Mouse (Mus musculus) spleen, adult 2 months (tissue): ENCODE results near the gene Slit3.

Experiments used
- CTCF ChIP-seq: fragments of 200-500 bp; IDR thresholded peaks from 2 replicates; pipeline ENCODE4 v1.5.1; 2011; ENCODE audit warnings: mild to moderate bottlenecking, inconsistent platforms; ENCODE audit not compliant: insufficient read depth, insufficient read length, insufficient replicate concordance; ENCODE audit errors: extremely low read depth
- POLR2A ChIP-seq: fragments of 200-500 bp; IDR thresholded peaks from 2 replicates; pipeline ENCODE4 v1.6.1; 2011; ENCODE audit warnings: low read depth, low read length, inconsistent platforms

- TF ChIP-seq POLR2A (no peak), CTCF (no peak)
Observed at GRCm38 (mm10) chr11:35167176-35167575, 46.2 kb downstream of the Slit3 start.
